Mouse (Mus musculus) fat pad, adult 2 months (tissue): ENCODE data around the gene Chrne.
"Not testable (repeated sequence)": the region's sequence is repeated elsewhere in the genome, so short reads cannot be mapped to it uniquely, and the experiment has no call there.

Experiments
- DNase-seq: peaks from one replicate; pipeline ENCODE4 v3.0.0-alpha.2; 2011; ENCODE audit warnings: low read depth, low spot score; ENCODE audit errors: extremely low read depth

Chrne gene

DNA sequence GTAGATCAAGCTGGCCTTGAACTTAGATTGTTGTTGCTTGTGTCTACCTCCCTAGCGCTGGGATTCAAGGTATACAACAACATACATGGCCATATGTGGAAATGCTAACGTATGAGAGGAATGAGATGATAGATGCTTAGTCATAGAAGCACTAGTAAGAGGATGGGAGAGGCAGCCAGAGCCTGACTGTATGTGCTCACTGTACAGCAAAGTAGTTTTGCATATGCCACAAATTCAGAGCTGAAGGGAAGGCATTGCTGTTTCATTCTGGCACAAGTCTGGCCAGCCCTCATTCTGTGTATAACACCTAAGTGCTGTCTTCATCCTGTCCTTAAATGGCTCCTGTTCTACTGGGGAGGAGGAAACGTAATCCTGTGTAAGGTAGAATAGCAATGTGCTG lies 32.8 kb downstream of the Chrne start:
- DNase-seq = no peak

DNA sequence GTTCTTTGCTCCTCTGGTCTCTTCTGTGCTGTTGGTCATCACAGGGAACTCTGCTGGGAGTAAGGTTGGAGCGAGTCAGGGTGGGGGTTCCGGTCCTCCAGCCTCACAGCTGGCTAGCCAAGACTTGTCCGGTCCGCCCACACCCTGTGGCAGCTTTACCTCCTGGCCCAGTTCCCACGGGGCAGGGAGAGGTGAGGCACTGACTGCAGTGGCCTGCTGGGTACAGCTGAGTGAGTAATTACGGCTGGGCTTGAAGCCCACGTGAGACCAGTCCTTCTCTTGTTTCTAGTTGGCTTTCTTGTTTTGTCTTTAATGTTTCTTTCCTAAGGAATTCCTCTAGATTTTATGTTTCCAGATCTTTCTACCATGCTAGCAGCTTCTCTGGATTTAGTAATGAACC lies 33.6 kb downstream of the Chrne start:
- no peak for DNase-seq

DNA sequence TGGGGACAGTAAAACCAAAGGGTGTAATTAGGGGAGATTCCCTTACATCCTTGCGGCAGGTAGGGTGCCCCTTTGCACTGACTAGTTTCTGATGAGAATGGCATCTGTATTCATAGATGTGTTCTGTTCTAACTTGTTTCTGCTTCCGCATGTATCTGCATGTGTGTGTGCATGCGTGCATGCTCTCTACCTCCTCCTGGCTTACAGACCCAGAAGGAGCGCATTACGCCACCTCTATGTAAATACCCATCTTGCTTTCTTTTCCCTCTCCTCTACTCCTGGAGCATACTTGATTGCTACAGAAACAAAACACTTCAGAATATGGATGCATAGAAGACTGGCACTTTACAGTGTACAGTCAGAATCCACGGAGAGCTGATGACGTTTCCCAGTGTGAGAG lies 35.2 kb downstream of the Chrne start:
- DNase-seq = no peak

DNA sequence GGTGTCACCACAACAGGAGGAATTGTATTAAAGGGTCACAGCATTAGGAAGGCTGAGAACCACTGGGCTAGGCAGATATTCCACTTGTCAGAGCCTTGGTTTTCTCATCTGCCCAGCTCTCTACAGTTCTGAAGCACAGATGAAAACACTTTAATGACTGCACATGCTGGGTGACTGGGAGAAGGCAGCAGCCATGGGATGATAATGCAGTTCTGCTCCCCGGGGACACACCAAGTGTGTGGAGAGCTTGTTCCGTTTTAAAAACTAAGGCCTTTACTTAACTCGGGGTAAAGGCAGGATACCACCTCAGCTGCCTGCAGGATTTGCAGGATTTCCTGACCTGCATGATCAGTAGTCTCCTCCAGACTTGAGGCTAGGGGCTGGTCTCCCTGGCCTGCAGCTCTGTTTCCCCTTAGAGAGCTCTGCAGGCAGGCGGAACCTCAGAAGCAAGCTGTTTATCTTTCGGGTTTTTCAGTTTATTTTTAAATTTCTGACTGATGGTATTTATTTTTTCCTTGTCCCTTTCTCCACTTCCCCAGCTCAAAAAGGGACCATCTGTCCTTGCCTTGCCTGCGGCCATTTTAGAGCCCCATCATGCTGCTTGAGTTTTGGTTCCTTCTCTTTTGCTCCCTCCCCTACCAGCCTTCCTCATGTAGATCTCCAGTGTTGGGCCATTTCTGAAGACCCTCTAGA lies 35.8 kb downstream of the Chrne start:
- no peak for DNase-seq

DNA sequence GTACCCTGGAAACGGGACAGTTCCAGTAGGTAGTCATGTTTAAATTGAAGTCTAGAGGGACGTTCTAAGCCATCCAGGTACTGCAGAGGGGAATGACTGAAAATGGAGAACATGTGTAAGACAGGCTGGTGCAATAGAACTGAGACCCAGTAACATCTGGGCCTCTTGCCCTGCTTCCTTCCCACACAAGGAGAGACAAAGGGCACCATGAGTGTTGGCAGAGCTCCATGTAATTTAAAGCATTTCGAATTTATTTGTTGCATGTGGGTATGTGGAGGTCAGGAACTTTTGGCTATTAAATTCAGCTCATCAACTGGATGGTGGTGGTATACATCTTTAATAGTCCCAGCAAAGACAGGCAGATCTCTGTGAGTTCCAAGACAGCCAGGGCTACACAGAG lies 36.8 kb downstream of the Chrne start:
- no peak for DNase-seq

DNA sequence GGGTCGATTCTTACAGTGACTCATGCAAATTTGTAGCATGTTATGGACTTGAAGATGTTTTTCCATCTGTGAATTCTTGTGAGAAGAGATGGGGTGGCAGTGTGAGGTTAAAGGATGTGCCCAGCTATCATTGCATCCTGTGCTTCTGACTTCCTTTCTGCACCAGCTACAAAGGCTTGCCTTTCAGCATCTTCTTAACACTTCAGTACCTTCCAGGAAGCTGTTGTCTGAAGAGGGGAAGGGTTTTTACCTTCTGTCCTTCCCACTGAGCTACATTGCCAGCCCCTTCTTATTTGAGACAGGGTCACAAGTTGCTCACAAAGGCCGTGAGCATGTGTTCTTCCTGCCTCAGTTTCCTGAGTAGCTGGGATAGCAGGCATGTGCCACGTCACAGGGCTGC lies 38.1 kb downstream of the Chrne start:
- DNase-seq = no peak

DNA sequence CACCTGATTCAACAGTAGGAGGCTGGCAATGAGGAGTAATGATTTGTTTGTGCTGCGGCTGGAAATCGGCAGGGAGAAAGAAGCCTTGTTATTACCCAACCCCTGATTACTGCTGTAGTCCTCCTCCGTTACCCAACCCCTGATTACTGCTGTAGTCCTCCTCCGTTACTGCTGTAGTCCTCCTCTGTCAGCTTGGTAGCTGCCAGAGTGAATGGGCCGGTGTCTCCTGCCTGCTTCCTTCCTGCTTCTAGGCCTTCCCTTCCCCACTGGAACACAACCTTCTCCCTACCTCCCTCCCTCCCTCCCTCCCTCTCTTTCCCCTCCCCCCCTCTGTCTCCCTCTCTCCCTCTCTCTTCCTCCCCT lies 38.7 kb downstream of the Chrne start:
- DNase-seq = no peak

DNA sequence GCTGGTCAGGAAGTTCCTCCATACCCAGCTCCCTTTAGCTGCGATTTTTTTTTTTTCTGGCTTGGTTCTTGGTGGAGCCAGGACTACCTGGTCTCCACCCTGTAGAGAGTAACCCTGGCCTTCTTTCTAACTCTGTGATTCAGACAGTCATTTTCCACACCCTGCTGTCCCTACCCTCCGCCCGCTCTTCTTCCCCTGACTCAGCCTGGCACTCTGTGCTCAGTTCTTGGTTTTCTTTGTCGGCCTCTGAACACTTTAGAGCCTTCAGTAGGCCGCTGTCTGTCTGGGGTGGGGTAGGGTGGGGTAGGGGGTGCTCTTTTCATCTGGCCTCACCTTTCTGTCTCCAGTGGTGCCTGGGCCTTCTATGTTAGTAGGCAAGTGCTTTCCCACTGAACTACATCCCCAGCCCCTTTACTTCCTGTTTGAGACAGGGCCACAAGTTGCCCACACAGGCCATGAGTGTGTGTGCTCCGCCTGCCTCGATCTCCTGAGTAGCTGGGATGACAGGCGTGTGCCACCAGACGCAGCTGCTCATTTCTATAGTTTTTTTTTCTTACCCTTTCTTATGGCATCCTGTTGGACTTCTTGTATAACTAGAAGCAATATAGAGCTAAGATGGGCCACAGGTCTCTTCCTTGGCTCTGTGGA lies 39.2 kb downstream of the Chrne start:
- DNase-seq = no peak

DNA sequence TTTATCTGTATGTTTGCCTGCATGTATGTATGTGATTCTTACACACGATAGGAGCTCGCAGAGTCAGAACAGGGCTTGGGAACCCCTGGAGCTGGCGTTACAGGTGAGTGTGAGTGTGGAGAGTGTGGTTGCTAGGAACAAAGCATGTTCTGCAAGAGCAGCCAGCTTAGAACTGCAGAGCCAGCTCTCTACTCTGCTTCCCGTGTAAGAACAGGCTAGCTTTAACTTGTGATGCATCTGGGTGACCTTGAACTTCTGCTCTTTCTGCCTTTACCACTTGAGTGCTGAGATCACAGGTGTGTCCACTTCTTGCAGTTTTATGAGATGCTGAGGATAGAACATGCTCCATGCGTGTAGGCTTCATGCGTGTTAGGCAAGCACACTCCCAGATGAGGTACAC lies 40.1 kb downstream of the Chrne start:
- DNase-seq = no peak

DNA sequence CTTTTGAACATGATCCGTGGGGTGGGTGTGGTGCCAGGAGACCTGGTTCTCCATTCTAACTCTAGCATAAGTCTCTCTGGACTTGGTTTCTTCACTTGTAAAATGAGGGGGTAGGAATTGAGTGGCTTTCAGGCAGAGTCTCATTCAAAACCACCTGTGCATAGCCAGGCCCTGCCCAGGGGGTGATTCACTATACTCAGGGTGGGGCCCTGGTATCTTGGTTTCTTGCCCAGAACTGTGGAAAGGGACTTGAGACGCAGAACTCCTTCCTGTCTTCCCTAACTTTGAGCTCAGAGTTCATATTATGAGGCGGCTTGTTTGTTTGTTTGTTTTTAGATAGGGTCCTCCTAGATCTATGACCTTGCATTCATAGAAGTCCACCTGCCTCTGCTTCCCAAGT lies 41.8 kb downstream of the Chrne start:
- DNase-seq = no peak

DNA sequence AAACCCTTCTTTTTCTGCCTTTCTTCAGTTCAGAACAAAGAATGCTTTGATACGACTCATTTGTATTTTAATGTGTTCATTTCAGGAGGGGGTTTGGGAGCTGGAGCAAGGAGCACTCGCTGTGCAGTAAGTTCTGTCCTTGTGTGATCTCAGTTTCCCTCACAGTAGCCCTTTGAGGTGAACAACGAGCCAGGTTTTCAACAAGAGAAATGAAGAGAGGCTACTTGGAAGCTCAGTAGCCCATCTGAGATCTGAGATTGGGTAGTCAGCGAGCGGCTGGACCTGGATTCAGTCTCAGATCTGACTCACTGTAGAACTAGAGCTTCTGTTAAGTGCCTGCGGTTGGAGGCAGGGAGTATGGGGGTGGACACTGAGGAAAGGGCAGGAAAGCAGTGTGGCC lies 45.1 kb downstream of the Chrne start:
- DNase-seq = no peak

DNA sequence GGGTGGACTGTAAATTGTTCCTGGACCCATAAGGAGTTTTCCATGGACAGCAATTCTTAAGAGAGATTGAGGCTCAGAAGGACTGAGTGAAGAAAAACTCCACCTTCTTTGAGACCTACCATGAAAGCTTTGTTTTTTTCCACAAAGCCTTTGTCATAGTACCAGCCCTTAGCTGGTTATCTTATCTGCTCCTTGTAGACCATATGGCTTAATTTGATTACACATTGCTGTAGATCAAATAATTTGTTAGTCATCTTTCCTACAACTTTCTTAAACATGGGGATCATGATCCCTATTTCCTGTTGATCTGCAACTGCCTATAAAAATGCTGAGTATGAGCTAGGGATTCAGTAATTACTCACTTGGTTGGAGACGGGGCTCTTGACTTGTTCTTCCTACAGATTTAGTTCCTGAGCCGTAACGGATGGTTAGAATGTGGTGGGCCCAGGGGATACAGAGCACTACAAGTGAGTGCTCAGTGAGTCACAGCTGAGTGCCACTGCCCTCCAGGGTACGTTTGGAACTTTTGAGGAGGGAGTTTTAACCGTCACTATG lies 46.6 kb downstream of the Chrne start:
- DNase-seq = no peak

DNA sequence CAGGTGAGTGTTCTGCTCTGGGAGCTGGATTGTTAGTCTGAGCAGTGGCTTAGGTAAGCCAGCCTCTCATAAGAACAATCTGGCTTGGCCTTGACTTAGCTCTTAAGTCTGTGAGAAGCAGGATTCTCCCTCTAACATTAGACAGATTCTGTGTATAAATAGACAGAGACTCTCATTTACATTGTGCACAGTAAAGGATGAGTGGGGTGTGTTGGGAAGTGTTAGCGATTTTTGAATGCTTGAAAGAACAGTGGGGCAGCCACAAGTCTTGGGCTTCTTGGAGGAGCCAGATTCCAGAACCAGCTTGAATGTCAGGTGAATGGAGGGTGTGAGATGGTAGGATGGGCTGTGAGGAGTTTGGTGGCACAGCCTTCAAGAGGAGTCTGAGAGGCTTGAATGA lies 47.4 kb downstream of the Chrne start:
- no peak for DNase-seq

DNA sequence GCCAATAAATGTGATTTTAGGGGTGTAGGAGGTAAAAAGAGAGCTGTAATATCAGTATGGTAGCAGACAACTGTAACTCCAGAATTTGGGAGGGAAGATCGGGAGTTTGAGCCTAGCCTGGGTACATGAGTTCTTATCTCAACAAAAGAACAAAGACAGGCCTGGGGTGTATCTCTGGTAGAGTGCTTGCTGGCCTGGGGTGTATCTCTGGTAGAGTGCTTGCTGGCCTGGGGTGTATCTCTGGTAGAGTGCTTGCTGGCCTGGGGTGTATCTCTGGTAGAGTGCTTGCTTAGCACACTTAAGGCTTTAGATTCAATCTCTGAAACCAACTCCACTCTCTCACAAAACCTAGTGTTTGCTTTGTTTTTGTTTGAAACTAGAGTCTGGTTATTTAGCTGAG lies 48.4 kb downstream of the Chrne start:
- DNase-seq = not testable (repeated sequence)

DNA sequence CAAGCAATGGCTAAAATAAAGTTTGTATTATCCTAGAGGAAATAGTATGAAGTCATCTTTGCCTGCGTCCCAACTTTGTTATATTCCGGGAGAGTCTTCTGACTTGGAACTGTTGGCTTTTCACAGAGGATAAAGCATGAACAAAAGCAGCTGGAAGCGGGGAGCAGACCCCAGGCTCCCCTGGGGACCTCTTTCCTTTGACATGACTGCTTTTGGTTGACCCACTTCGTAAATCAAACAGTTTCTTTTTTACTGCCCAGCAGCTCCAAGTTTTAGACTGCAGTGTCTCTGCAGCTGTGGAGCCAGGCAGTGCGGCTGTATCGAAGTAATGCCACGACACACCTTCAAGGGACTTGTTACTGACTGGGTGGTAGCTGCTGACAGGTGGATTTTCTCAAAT lies 52.4 kb downstream of the Chrne start:
- no peak for DNase-seq
